Mouse (Mus musculus) thymus, postnatal 10 days (tissue): ENCODE results near the gene Sgf29.

Experiments
- DNase-seq, 2 experiments: peaks; one replicate each; pipeline ENCODE4 v3.0.0; 2021; ENCODE audit warnings: low spot score in 2 of 2

The Sgf29 gene

GRCm38 (mm10) chr7:126649231-126650051 is at the start of gene Sgf29:
Sgf29 (plus strand) TSS chr7:126649309.
- DNase-seq: peak; percentile 87 to 94

GRCm38 (mm10) chr7:126601896-126602295 is 47.2 kb upstream of the Sgf29 start:
- no peak for DNase-seq

GRCm38 (mm10) chr7:126602650-126603049 is 46.5 kb upstream of the Sgf29 start:
- no peak for DNase-seq

GRCm38 (mm10) chr7:126606611-126607010 is 42.5 kb upstream of the Sgf29 start:
- peak in 1 of 2 experiments; percentile 15 for DNase-seq

GRCm38 (mm10) chr7:126607064-126607463 is 42.0 kb upstream of the Sgf29 start:
- no peak for DNase-seq

GRCm38 (mm10) chr7:126607796-126608195 is 41.3 kb upstream of the Sgf29 start:
- DNase-seq: no peak

GRCm38 (mm10) chr7:126612736-126613135 is 36.4 kb upstream of the Sgf29 start:
- no peak for DNase-seq

GRCm38 (mm10) chr7:126616707-126617106 is 32.4 kb upstream of the Sgf29 start:
- DNase-seq: no peak

- DNase-seq: no peak
These were observed 29.4 kb upstream of the Sgf29 start for GRCm38 (mm10) chr7:126619559-126620275.

GRCm38 (mm10) chr7:126621452-126622359 is 27.4 kb upstream of the Sgf29 start:
- no peak for DNase-seq

GRCm38 (mm10) chr7:126623381-126623780 is 25.7 kb upstream of the Sgf29 start:
- no peak for DNase-seq

GRCm38 (mm10) chr7:126624774-126625173 is 24.3 kb upstream of the Sgf29 start:
- no peak for DNase-seq

GRCm38 (mm10) chr7:126625369-126625768 is 23.7 kb upstream of the Sgf29 start:
- no peak for DNase-seq

- no peak for DNase-seq
These were observed 23.1 kb upstream of the Sgf29 start for GRCm38 (mm10) chr7:126625807-126626600.

- no peak for DNase-seq
These were observed 21.0 kb upstream of the Sgf29 start for GRCm38 (mm10) chr7:126628111-126628510.

- DNase-seq: no peak
These were observed 19.2 kb upstream of the Sgf29 start for GRCm38 (mm10) chr7:126629915-126630314.

- no peak for DNase-seq
These were observed 18.1 kb upstream of the Sgf29 start, which contains the start of gene Nupr1 for GRCm38 (mm10) chr7:126630824-126631518. Nupr1 (minus strand) TSS chr7:126630861.

GRCm38 (mm10) chr7:126632478-126632877 is 16.6 kb upstream of the Sgf29 start:
- DNase-seq: no peak

- no peak for DNase-seq
These were observed 13.7 kb upstream of the Sgf29 start for GRCm38 (mm10) chr7:126635375-126635774.
